Mouse (Mus musculus) adrenal gland, postnatal 36 days (tissue): ENCODE data around the gene Hira. TPM values are rescaled to one million over a fixed set of nuclear protein-coding genes. Genes with fewer than 3 reads are reported as not detected.

ENCODE experiments used
- total RNA-seq, 2 experiments: library from RNA; stranded (reverse); gene quantifications; 2 replicates each; pipeline ENCODE4 v1.2.3; 2021

Hira gene
- total RNA-seq, 2 experiments from 2014 or later: 35.0 to 39.2 TPM

Other genes starting within 250 kb of the Hira start
- 10 to 100 TPM in 1 of 2 experiments, 1 to 10 TPM in 1; 9.6 to 10.9 TPM for gene Sept5, start 247.1 kb upstream of the Hira start, total RNA-seq
- 10 to 100 TPM; 15.4 to 15.8 TPM for gene Cldn5, start 100.2 kb upstream of the Hira start, total RNA-seq
- gene Ufd1, start 65.3 kb upstream of the Hira start, total RNA-seq: 100 to 1,000 TPM; 105 to 111 TPM
- 10 to 100 TPM in 1 of 2 experiments, 1 to 10 TPM in 1; 7.0 to 11.3 TPM for gene Cdc45, start 65.0 kb upstream of the Hira start, total RNA-seq
- gene 2510002D24Rik, start 40.5 kb upstream of the Hira start, total RNA-seq: 10 to 100 TPM; 12.6 to 22.3 TPM
- 1 to 10 TPM; 3.3 to 3.7 TPM for gene Gm28539, start 40.5 kb upstream of the Hira start, total RNA-seq
- gene Mrpl40, start 175 bp upstream of the Hira start, total RNA-seq: 10 to 100 TPM; 43.9 to 64.7 TPM